Mouse (Mus musculus): Measurements from ENCODE around the gene Dgka. TPM values are rescaled to one million over a fixed set of nuclear protein-coding genes. Genes with fewer than 3 reads are reported as not detected.

The Dgka gene
- total RNA-seq, 2 experiments from 2014 or later: 10.9 to 12.8 TPM

DNA sequence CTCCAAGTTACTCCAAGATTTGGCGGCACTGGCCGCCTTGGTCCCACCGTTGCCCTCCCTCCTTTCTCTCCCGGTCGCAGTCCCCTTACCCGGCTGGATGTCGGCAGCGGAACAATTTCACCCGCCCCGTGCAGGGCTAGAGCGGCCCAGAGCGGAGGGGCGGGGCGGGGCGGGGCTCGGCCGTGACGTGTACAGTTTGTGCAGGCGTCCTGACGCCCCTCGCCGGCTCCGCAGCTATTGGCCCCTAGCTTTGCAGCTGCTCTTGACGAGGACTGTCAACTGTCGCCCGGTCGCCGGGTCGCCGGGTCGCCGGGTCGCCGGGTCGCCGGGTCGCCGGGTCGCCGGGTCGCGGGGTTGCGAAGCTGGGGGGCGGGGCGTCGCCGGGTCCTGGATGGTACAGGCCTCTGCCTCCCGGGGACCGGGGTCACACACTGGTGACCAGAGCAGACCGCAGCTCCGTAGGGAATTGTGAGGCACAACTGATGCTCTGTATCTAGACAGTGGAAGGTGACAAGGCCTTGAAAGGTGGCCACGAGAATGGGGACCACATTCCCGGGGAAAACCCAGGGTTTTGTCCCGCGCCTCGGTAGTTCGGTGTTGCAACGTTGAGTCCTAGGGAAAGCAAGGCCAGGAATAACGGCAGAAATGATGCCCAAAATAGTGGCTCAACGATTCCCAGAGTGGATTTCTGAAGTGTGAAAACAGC lies 70.7 kb downstream of the Dgka start, which contains the start of gene Suox:
Gene Suox (minus strand): TSS at position 311 of the 706 bp plus-strand sequence.
- DNase-seq (ENCODE audit: low spot score in 2 of 2): peak; percentile 66 to 83

DNA sequence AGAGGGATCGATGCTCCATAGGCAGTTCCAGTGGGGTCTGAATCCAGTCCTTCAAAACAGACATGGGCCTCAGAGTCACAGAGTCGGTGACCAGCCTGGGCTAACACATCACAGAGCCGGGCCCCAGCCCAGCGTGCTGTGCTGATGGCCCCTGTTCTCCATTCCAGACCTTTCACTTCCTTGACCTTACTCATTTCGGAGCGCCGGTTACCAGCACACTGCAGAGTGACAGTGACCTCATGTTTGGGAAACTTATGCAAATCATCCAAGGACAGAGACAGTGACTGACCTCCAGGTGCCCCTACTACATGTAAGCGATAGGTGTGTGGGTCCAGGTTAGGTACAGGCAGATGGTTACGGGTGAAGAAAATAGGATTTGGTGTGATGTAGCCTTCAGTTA lies 73.5 kb downstream of the Dgka start:
- DNase-seq (ENCODE audit: low spot score in 2 of 2): no peak

Other genes with a start within 250 kb of the Dgka start
- gene Myl6b, start 246.2 kb downstream of the Dgka start, total RNA-seq (2021): 10 to 100 TPM; 20.7 to 21.2 TPM
- gene Esyt1, start 219.0 kb downstream of the Dgka start, total RNA-seq (2021): 1 to 10 TPM; 6.2 to 6.3 TPM
- gene Zc3h10, start 197.1 kb downstream of the Dgka start, total RNA-seq (2021): 10 to 100 TPM; 13.6 to 15.6 TPM
- gene Rpl41, start 195.6 kb downstream of the Dgka start, total RNA-seq (2021): 1,000 to 10,000 TPM; 1,532 to 1,582 TPM
- gene Pa2g4, start 178.9 kb downstream of the Dgka start, total RNA-seq (2021): 10 to 100 TPM; 60.4 to 61.7 TPM
- 1 to 10 TPM; 7.1 to 7.5 TPM for gene Erbb3, start 155.2 kb downstream of the Dgka start, total RNA-seq (2021)
- gene Rps26, start 118.1 kb downstream of the Dgka start, total RNA-seq (2021): 100 to 1,000 TPM; 273 to 330 TPM
- 10 to 100 TPM; 15.5 to 16.5 TPM for gene Ikzf4, start 98.9 kb downstream of the Dgka start, total RNA-seq (2021)
- 10 to 100 TPM; 12.8 to 13.9 TPM for gene Suox, start 70.8 kb downstream of the Dgka start, total RNA-seq (2021)
- gene Rab5b, start 48.6 kb downstream of the Dgka start, total RNA-seq (2021): 100 to 1,000 TPM; 133 to 138 TPM
- under 1 TPM; 0.20 to 0.25 TPM for gene Pmel, start 40.7 kb downstream of the Dgka start, total RNA-seq (2021)
- 1 to 10 TPM; 1.4 to 2.6 TPM for gene Cdk2, start 39.8 kb downstream of the Dgka start, total RNA-seq (2021)
- 10 to 100 TPM; 25.1 to 26.2 TPM for gene Pym1, start 3.0 kb upstream of the Dgka start, total RNA-seq (2021)
- under 1 TPM; 0.43 to 0.50 TPM for gene Mmp19, start 46.1 kb upstream of the Dgka start, total RNA-seq (2021)
- gene Dnajc14, start 59.2 kb upstream of the Dgka start, total RNA-seq (2021): 10 to 100 TPM; 63.8 to 64.8 TPM
- gene Tmem198b, start 59.5 kb upstream of the Dgka start, total RNA-seq (2021): 1 to 10 TPM; 7.9 to 8.1 TPM
- gene Sarnp, start 72.5 kb upstream of the Dgka start, total RNA-seq (2021): 10 to 100 TPM; 37.7 to 38.2 TPM
- 10 to 100 TPM in 1 of 2 experiments, 1 to 10 TPM in 1; 9.3 to 10.4 TPM for gene Ormdl2, start 76.8 kb upstream of the Dgka start, total RNA-seq (2021)
- gene Gdf11, start 146.9 kb upstream of the Dgka start, total RNA-seq (2021): 10 to 100 TPM; 18.2 to 18.9 TPM
- 10 to 100 TPM; 74.2 to 79.4 TPM for gene Cd63, start 156.1 kb upstream of the Dgka start, total RNA-seq (2021)
- 1 to 10 TPM; 7.1 to 8.1 TPM for gene Rdh5, start 178.0 kb upstream of the Dgka start, total RNA-seq (2021)
- gene Bloc1s1, start 179.2 kb upstream of the Dgka start, total RNA-seq (2021): 10 to 100 TPM; 94.9 to 98.7 TPM
- gene Itga7, start 189.0 kb upstream of the Dgka start, total RNA-seq (2021): 10 to 100 TPM; 29.7 to 30.0 TPM
- not detected for gene Mettl7b, start 216.1 kb upstream of the Dgka start, total RNA-seq (2021)
- not detected for gene Olfr9, start 244.6 kb upstream of the Dgka start, total RNA-seq (2021)

Data from layer of hippocampus, adult 18-20 months (tissue).